Mouse (Mus musculus): ENCODE measurements around the gene Ranbp1.

Gene Ranbp1

DNA sequence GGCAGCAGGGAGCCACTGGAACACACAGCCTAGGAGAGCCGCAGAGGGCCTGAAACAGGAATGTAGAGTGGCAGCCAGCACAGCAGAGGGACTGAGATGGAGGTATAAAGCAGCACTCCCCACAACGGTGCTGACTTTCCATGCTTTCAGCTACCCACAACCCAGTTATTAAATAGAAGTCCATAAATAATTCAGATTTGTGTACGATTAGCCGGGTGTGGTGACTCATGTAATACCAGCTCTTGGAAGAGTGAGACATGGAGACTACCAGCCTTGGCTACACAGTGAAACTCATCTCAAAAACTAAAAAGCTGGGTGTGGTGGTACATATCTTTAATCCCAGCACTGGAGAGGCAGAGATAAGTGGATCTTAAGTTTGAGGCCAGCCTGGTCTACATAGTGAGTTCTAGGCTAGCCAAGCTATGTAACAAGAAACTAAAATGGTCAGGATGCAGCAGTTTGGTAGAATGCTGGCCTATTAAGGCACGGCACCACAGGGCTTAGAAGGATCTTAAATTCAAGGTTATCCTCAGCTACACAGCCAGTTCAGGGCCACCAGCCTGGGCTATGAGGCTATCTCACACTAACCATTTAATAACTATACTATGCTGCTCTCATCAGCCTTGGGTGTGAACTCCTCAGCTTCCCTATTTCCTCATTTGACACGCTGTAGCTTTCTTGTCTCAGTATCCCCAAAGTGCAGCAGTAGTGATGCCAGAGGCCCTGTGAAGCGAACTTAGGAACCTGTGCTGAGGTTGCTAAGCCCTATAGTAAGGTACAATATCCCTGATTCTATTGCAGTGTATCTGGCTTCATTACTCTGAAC lies 11.6 kb downstream of the Ranbp1 start:
- in situ Hi-C loops (cut with MboI; ENCODE audit: low pct_unique_long_range_greater_than_20kb in 1 of 2, low sequenced_read_pairs in 2 of 2, unreplicated experiment in 1 of 2): no loop called here

DNA sequence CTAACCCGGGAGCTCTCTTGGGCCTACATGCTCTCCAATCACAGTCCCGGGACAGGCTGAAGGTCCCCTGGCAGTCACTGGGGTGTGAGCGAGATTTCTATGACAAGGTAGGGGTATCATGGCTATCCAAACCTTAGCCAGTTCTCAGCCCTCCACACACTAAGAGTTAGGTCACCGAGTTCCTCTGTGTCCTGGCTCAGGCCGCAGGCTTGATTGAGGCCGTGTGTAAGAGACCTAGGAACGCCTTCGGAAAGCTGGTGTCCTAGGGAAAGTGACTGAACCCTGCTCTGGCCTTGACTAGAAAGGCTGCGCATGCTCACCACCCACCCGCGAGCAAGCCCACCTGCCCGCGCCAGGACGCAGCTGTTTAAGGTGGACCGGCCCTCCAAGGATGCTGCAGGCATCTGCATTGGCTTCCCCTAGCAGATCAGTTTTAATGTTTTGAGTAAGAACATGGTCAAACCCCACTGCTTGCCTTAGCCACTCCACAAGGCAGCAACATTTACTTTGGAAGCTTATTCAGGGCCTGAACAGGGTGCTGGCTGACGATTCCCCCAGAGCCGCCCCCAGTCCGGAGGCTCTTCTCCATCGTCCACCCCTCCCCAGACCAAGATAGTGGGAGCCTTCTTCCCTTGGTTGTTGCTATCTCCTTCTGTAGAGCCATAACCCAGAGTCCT lies 13.0 kb downstream of the Ranbp1 start:
- in situ Hi-C loops (cut with MboI; ENCODE audit: low pct_unique_long_range_greater_than_20kb in 1 of 2, low sequenced_read_pairs in 2 of 2, unreplicated experiment in 1 of 2): no loop called here

- in situ Hi-C loops (cut with MboI; ENCODE audit: low pct_unique_long_range_greater_than_20kb in 1 of 2, low sequenced_read_pairs in 2 of 2, unreplicated experiment in 1 of 2): no loop called here
Measured at GRCm38 (mm10) chr16:18234671-18235388, 13.7 kb downstream of the Ranbp1 start, which contains the start of gene Zdhhc8. Gene Zdhhc8, minus strand, starts transcription at chr16:18235136.

GRCm38 (mm10) chr16:18233919-18234670 lies 14.4 kb downstream of the Ranbp1 start:
- in situ Hi-C loops (cut with MboI; ENCODE audit: low pct_unique_long_range_greater_than_20kb in 1 of 2, low sequenced_read_pairs in 2 of 2, unreplicated experiment in 1 of 2): no loop called here

GRCm38 (mm10) chr16:18233451-18233850 lies 15.1 kb downstream of the Ranbp1 start:
- in situ Hi-C loops (cut with MboI; ENCODE audit: low pct_unique_long_range_greater_than_20kb in 1 of 2, low sequenced_read_pairs in 2 of 2, unreplicated experiment in 1 of 2): no loop called here

GRCm38 (mm10) chr16:18231451-18231850 lies 17.1 kb downstream of the Ranbp1 start:
- in situ Hi-C loops (cut with MboI; ENCODE audit: low pct_unique_long_range_greater_than_20kb in 1 of 2, low sequenced_read_pairs in 2 of 2, unreplicated experiment in 1 of 2): no loop called here

- in situ Hi-C loops (cut with MboI; ENCODE audit: low pct_unique_long_range_greater_than_20kb in 1 of 2, low sequenced_read_pairs in 2 of 2, unreplicated experiment in 1 of 2): no loop called here
Measured at GRCm38 (mm10) chr16:18231047-18231446, 17.5 kb downstream of the Ranbp1 start.

- in situ Hi-C loops (cut with MboI; ENCODE audit: low pct_unique_long_range_greater_than_20kb in 1 of 2, low sequenced_read_pairs in 2 of 2, unreplicated experiment in 1 of 2): no loop called here
Measured at GRCm38 (mm10) chr16:18230617-18231016, 17.9 kb downstream of the Ranbp1 start.

- in situ Hi-C loops (cut with MboI; ENCODE audit: low pct_unique_long_range_greater_than_20kb in 1 of 2, low sequenced_read_pairs in 2 of 2, unreplicated experiment in 1 of 2): no loop called here
Measured at GRCm38 (mm10) chr16:18229622-18230021, 18.9 kb downstream of the Ranbp1 start.

GRCm38 (mm10) chr16:18228856-18229255 lies 19.7 kb downstream of the Ranbp1 start:
- in situ Hi-C loops (cut with MboI; ENCODE audit: low pct_unique_long_range_greater_than_20kb in 1 of 2, low sequenced_read_pairs in 2 of 2, unreplicated experiment in 1 of 2): no loop called here

GRCm38 (mm10) chr16:18227897-18228422 lies 20.6 kb downstream of the Ranbp1 start:
- in situ Hi-C loops (cut with MboI; ENCODE audit: low pct_unique_long_range_greater_than_20kb in 1 of 2, low sequenced_read_pairs in 2 of 2, unreplicated experiment in 1 of 2): no loop called here

DNA sequence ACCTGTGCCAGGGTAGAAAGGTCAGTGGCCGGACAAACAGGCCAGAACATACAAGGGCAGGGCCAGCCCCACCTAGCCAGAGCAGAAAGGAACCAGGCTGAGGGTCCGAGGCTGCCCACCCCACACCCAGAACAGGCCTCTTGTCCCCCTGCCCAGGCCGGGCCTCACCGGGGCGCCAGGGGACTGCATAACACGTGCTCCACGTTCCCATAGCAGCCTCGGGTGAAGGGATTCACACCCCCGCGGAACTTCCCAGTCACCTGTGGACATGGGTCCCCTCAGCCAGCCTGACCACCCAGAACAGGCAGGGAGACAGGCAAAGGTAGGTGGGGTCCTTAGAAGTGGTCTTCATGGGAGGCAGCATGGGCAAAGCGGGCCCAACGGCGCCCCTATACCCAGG lies 21.3 kb downstream of the Ranbp1 start:
- in situ Hi-C loops (cut with MboI; ENCODE audit: low pct_unique_long_range_greater_than_20kb in 1 of 2, low sequenced_read_pairs in 2 of 2, unreplicated experiment in 1 of 2): no loop called here

DNA sequence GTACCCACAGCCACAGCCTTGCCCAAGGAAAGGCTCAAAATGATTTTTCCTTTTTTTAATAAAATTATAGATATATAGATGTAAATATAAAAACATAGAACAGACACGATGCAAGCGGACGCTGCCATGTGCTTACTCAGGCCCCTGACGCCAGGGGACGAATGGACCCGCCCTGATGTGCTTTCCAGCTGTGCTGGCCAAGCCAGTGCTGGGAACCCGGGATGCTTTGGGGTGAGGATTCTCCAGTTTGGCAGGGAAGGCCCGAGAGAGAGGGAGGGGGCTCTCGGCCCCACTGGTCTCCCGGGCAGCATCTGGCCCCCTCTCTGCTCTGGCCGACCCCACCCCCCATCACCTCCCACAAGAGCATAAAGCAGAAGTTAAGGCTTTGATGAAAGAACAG lies 26.3 kb downstream of the Ranbp1 start:
- in situ Hi-C loops (cut with MboI; ENCODE audit: low pct_unique_long_range_greater_than_20kb in 1 of 2, low sequenced_read_pairs in 2 of 2, unreplicated experiment in 1 of 2): no loop called here

DNA sequence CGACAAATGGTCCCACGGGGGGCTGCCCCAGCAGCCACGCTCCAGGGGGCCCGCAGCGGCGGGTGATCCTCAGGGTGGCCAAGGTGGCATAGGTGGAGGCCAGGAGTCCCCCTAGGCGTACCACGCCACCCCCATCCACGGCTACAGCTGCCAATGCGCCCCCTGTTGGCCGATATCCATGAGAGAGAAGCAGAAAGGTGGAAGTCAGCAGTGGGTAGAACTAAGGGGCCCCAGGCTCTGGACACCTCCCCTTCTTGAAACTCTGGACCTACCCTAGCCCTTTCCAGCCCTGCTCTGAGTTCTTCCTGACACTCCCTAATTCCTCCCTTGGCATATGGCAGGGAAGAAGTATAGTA lies 27.0 kb downstream of the Ranbp1 start:
- in situ Hi-C loops (cut with MboI; ENCODE audit: low pct_unique_long_range_greater_than_20kb in 1 of 2, low sequenced_read_pairs in 2 of 2, unreplicated experiment in 1 of 2): no loop called here

GRCm38 (mm10) chr16:18220856-18221542 lies 27.5 kb downstream of the Ranbp1 start:
- in situ Hi-C loops (cut with MboI; ENCODE audit: low pct_unique_long_range_greater_than_20kb in 1 of 2, low sequenced_read_pairs in 2 of 2, unreplicated experiment in 1 of 2): no loop called here

GRCm38 (mm10) chr16:18220001-18220400 lies 28.5 kb downstream of the Ranbp1 start:
- in situ Hi-C loops (cut with MboI; ENCODE audit: low pct_unique_long_range_greater_than_20kb in 1 of 2, low sequenced_read_pairs in 2 of 2, unreplicated experiment in 1 of 2): no loop called here

- in situ Hi-C loops (cut with MboI; ENCODE audit: low pct_unique_long_range_greater_than_20kb in 1 of 2, low sequenced_read_pairs in 2 of 2, unreplicated experiment in 1 of 2): loop anchor here (10.0 kb wide), 2 partner anchors 54 to 304 kb away; partner anchors contain the start of genes Ess2 (in 1 of the 2) and Gsc2 (in 1 of the 2)
Measured at GRCm38 (mm10) chr16:18218580-18218996, 29.9 kb downstream of the Ranbp1 start.

DNA sequence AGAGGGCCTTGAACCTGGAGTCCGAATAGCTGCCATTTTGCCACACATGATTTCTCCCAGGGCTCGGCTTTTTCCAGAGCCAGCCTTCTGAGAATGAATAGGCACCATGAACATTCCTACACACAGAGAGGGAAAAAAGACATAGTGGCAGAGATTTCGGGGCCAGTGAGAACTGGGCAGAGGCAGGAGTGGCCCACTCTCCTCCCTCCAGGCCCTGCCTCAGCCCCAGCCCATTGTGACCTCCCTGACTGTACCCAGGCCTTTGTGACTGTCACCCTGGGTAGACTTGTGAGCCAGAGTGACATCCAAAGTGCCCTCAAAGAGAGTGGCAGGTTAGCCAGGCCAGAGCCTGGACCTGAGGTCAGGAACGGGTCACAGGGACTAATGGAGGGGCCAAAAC lies 31.0 kb downstream of the Ranbp1 start, which contains the start of gene Ccdc188:
Ccdc188 (plus strand) TSS at position 301 of the 400 bp plus-strand sequence.
- in situ Hi-C loops (cut with MboI; ENCODE audit: low pct_unique_long_range_greater_than_20kb in 1 of 2, low sequenced_read_pairs in 2 of 2, unreplicated experiment in 1 of 2): loop anchor here (10.0 kb wide), 2 partner anchors 53 to 303 kb away; partner anchors contain the start of genes Ess2 (in 1 of the 2) and Gsc2 (in 1 of the 2)
